Mouse (Mus musculus) midbrain, embryonic 11.5 days (tissue): ENCODE results near the gene Kdm8. TPM values are rescaled to one million over a fixed set of nuclear protein-coding genes. Genes with fewer than 3 reads are reported as not detected.

Source experiments
- ATAC-seq: fragments of 200-750 bp; cut with Nextera tagmentation; 2 replicates; pipeline ENCODE4 v1.8.0; 2017; ENCODE audit warnings: moderate TSS enrichment, moderate library complexity; ENCODE audit not compliant: low FRiP score
- DNase-seq: peaks from one replicate; pipeline ENCODE4 v3.0.0; 2015; ENCODE audit warnings: low spot score; ENCODE audit errors: missing footprints
- H3K27ac ChIP-seq: fragments of 300-500 bp; sonication (generic); 2 replicates; pipeline ENCODE4 v1.5.1; 2014; ENCODE audit warnings: low read depth, low read length
- H3K27me3 ChIP-seq: fragments of 300-500 bp; sonication (generic); 2 replicates; pipeline ENCODE4 v1.6.1; 2014; ENCODE audit warnings: mild to moderate bottlenecking, low read length, moderate library complexity, mixed read lengths; ENCODE audit not compliant: control insufficient read depth, insufficient read depth
- H3K36me3 ChIP-seq: fragments of 300-500 bp; sonication (generic); 2 replicates; pipeline ENCODE4 v1.6.1; 2014; ENCODE audit warnings: mild to moderate bottlenecking, low read length, moderate library complexity, mixed read lengths; ENCODE audit not compliant: control insufficient read depth, insufficient read depth
- H3K4me1 ChIP-seq: fragments of 300-500 bp; sonication (generic); 2 replicates; pipeline ENCODE4 v1.6.1; 2014; ENCODE audit warnings: low read length; ENCODE audit not compliant: control insufficient read depth, insufficient read depth
- H3K4me2 ChIP-seq: fragments of 300-500 bp; sonication (generic); 2 replicates; pipeline ENCODE4 v1.6.1; 2014; ENCODE audit warnings: mild to moderate bottlenecking, moderate library complexity
- H3K4me3 ChIP-seq: fragments of 300-500 bp; sonication (generic); 2 replicates; pipeline ENCODE4 v1.5.1; 2014; ENCODE audit warnings: low read depth, low read length
- H3K9ac ChIP-seq: fragments of 300-500 bp; sonication (generic); 2 replicates; pipeline ENCODE4 v1.6.1; 2014; ENCODE audit warnings: low read length
- H3K9me3 ChIP-seq: fragments of 300-500 bp; sonication (generic); 2 replicates; pipeline ENCODE4 v1.6.1; 2016; ENCODE audit warnings: low read length; ENCODE audit not compliant: control insufficient read depth
- WGBS: fragments of 180-500 bp; shearing (Covaris S2); extraction: QIAGEN DNeasy Blood & Tissue Kit; methylation state at CpG from one replicate; pipeline ENCODE4 v1.1.7; 2014; 5-methylcytosine and 5-hydroxymethylcytosine counted together
- polyA plus RNA-seq: library from polyadenylated mRNA; unstranded; fragments of >200 nt; fragmentation: Nextera tagmentation; extraction: Ambion mirVana; gene quantifications from 2 replicates; pipeline ENCODE4 v1.2.1, GENCODE M21; 2014

Gene Kdm8
- 9.5 TPM in 2 replicates for polyA plus RNA-seq

DNA sequence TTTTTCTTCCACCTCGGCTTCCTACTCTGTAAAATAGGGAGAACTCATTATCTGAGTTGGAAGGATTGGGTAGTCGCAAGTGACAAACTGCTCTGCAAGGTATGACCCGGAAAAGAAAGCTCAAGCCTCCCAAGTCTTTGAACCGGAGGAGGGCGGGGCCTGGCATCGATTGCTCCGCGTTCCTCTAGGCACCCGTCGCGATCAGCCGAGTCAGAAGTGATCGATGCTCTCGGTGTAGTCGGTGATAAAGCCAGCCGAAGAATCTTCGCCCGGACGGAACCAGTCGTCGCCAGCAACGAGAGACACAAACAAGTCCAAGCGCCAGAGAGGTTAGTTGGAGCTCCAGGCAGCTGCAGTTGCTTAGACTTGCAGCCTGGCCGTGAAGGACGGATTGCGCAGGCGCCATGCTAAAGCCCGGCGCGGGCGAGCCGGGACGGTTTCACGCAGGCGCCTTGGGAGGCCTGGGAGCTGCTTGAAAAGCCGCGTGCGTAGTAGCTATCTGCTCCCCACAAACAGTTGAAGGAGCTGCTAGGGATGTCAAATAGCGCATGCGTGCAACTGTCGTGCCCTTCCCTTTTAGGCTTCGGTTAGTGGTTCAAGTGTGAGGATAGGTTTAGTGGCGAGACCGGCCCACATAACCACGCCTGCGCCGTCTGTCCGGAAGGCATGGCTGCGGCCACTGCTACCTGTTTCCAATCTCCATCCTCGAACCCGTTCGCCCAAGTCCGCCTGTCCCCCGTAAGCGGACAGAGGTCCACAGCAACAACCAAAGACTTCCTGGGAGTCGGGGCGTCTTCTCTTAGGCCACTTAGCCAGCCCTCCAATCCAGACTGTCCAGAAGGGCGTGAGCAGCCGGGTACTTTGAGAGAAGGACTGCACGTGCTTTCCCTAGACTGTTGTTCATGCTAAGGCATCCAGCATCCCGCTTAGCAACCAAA is at the start of gene Kdm8:
Kdm8 (plus strand) TSS at position 213 of the 938 bp plus-strand sequence.
- peak within 1 kb of the TSS; percentile 86 for H3K4me2 ChIP-seq
- peak within 1 kb of the TSS; percentile 54 for H3K4me3 ChIP-seq
- peak within 1 kb of the TSS; percentile 76 for H3K9ac ChIP-seq
- H3K4me1 ChIP-seq: peaks cover 9% of the 10 kb centered on the region
- H3K27ac ChIP-seq: peak within 1 kb of the TSS; percentile 79
- H3K9me3 ChIP-seq: no peaks in the 10 kb centered on the region
- WGBS: 1% methylated on average over 61 of the region's 61 CpGs
- ATAC-seq: peak; percentile 97
- no peaks in the 10 kb centered on the region for H3K27me3 ChIP-seq
- no peaks in the 10 kb centered on the region for H3K36me3 ChIP-seq
- DNase-seq: peak; percentile 99

DNA sequence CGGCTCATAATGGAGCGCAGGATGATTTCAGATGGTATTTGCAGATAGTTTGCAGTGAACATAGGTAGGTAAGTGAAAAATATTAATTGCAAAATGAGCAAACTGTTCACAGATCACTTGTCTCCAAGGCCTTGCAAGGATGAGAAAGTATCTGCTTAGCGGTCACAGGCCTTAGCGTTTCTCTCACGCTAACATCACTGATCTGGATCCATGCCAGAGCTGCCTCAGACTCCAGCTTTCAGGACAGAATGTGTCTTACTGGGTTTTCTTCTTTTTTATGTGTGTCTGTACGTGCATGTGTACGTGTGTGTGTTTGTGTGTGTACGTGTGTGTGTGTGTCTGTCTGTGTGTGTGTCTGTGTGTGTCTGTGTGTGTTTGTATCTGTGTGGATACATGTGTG is 46.4 kb upstream of the Kdm8 start:
- DNase-seq (no peak), ATAC-seq (no peak)
- no peaks in the 10 kb centered on the region for H3K4me1 ChIP-seq
- no peaks in the 10 kb centered on the region for H3K27me3 ChIP-seq
- no peaks in the 10 kb centered on the region for H3K36me3 ChIP-seq
- H3K4me2 ChIP-seq: no peak overlapping the region
- H3K9me3 ChIP-seq: no peaks in the 10 kb centered on the region
- no peak overlapping the region for H3K27ac ChIP-seq
- H3K9ac ChIP-seq: no peak overlapping the region
- H3K4me3 ChIP-seq: no peak overlapping the region
- 90% methylated on average over 8 of the region's 8 CpGs for WGBS

DNA sequence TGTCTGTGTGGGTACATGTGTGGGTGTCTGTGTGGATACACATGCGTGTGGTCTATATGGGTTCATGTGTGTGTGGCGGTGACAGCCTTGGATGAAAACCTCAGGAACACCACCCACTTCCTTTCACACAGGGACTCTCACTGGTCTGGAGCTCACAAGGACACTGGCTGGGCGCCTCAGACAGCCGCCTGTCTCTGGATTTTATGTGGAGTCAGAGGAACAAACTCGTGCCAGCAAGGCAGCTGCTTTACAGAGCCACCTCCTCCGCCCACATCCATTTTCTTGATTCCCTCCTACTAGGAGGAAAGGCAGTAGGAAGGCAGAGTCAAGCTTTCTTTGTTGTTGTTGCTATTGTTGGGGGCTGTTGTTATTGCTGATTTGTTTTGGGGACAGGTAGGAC is 45.8 kb upstream of the Kdm8 start:
- no peaks in the 10 kb centered on the region for H3K36me3 ChIP-seq
- H3K27me3 ChIP-seq: no peaks in the 10 kb centered on the region
- ATAC-seq (no peak), DNase-seq (no peak)
- no peak overlapping the region for H3K4me2 ChIP-seq
- H3K9ac ChIP-seq: no peak overlapping the region
- WGBS: 73% methylated on average over 6 of the region's 6 CpGs
- H3K9me3 ChIP-seq: no peaks in the 10 kb centered on the region
- no peak overlapping the region for H3K27ac ChIP-seq
- H3K4me3 ChIP-seq: no peak overlapping the region
- H3K4me1 ChIP-seq: no peaks in the 10 kb centered on the region

DNA sequence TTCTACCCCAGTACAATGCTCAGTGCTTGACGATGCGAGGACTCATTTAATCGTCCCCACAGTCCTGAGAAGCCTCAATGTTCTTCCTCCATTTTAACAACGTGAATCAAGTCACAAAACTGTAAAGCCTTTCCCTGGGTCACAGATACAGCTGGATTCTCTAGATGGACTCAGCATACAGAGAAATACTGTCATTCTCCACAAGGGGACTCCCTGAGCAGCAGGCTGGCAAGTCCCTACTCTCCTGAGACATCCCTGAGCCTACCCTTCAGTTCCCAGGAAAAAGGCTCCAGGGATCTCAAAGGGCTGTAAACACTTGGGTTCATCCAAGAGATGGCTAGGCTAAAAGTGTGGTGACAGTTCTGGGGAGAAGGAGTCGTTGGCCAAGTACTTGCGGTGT is 37.3 kb upstream of the Kdm8 start:
- Histone ChIP-seq H3K9me3 (no peaks in the 10 kb centered on the region), H3K27me3 (no peaks in the 10 kb centered on the region), H3K9ac (no peak overlapping the region), H3K36me3 (no peaks in the 10 kb centered on the region), H3K4me2 (no peak overlapping the region), H3K27ac (no peak overlapping the region), H3K4me3 (no peak overlapping the region), H3K4me1 (no peaks in the 10 kb centered on the region)
- DNase-seq (no peak), ATAC-seq (no peak)
- 84% methylated on average over 6 of the region's 6 CpGs for WGBS

DNA sequence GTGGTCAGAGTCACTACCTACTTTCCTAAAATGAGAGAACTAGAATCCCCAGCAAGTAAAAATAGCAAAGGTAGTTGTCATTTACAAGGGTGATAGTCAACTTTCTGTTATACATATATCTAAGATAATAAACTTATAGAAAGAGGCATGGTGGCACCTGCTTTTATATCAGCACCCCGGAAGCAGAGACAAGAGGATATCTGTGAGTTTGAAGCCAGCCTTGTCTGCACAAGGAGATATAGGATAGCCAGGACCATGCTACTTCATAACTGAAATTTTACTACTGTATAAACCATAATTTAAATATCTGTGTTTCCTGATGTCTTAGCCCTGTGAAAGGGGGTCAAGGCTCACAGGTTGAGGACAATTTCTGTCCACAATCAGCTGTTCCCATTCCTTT is 29.4 kb upstream of the Kdm8 start:
- no peak for ATAC-seq

GRCm38 (mm10) chr7:125415776-125416175 is 28.7 kb upstream of the Kdm8 start:
- no peak for ATAC-seq
- no peaks in the 10 kb centered on the region for H3K27me3 ChIP-seq
- 87% methylated on average over 4 of the region's 4 CpGs for WGBS

More for the DNA sequence above, 29.4 kb upstream of the Kdm8 start:
- Histone ChIP-seq H3K9ac (no peak overlapping the region), H3K4me3 (no peak overlapping the region), H3K36me3 (no peaks in the 10 kb centered on the region), H3K27ac (no peak overlapping the region), H3K4me1 (no peaks in the 10 kb centered on the region), H3K9me3 (no peaks in the 10 kb centered on the region), H3K27me3 (no peaks in the 10 kb centered on the region), H3K4me2 (no peak overlapping the region)
- WGBS: 93% methylated on average over 1 of the region's 1 CpGs
- DNase-seq: no peak

DNA sequence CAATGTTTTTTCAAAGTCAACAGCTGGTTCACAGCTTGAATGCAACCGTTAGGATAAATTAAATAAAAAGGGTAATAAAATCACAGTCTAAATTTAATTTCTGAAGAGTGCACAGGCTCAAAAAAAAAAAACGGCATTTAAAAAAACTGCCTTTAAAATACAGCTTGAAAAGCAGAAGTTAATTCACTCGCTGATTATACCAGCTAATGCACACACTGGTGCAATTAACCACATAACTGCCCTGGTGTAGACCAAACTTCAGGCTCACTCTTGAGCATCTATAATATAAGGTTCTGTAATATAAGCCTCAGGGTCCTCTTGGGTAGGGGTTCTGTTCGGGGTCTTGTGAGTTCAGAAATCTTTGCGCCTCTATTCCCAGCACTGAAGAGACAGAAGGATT is 27.7 kb upstream of the Kdm8 start:
- no peaks in the 10 kb centered on the region for H3K9me3 ChIP-seq
- 86% methylated on average over 5 of the region's 5 CpGs for WGBS
- ATAC-seq (no peak), DNase-seq (no peak)
- no peaks in the 10 kb centered on the region for H3K27me3 ChIP-seq
- H3K4me2 ChIP-seq: no peak overlapping the region
- no peaks in the 10 kb centered on the region for H3K4me1 ChIP-seq
- no peak overlapping the region for H3K9ac ChIP-seq
- no peaks in the 10 kb centered on the region for H3K36me3 ChIP-seq
- no peak overlapping the region for H3K4me3 ChIP-seq
- H3K27ac ChIP-seq: no peak overlapping the region

More at GRCm38 (mm10) chr7:125415776-125416175, 28.7 kb upstream of the Kdm8 start:
- DNase-seq: no peak
- Histone ChIP-seq H3K4me1 (no peaks in the 10 kb centered on the region), H3K4me3 (no peak overlapping the region), H3K36me3 (no peaks in the 10 kb centered on the region), H3K9me3 (no peaks in the 10 kb centered on the region), H3K27ac (no peak overlapping the region), H3K4me2 (no peak overlapping the region), H3K9ac (no peak overlapping the region)

- 25% methylated on average over 3 of the region's 3 CpGs for WGBS
- H3K4me1 ChIP-seq: no peaks in the 10 kb centered on the region
- no peak for ATAC-seq
- no peak overlapping the region for H3K9ac ChIP-seq
- H3K27ac ChIP-seq: no peak overlapping the region
- H3K4me2 ChIP-seq: no peak overlapping the region
- H3K9me3 ChIP-seq: no peaks in the 10 kb centered on the region
- H3K4me3 ChIP-seq: no peak overlapping the region
- H3K36me3 ChIP-seq: no peaks in the 10 kb centered on the region
- DNase-seq: no peak
- H3K27me3 ChIP-seq: no peaks in the 10 kb centered on the region
These were observed 26.1 kb upstream of the Kdm8 start for GRCm38 (mm10) chr7:125418413-125418812.

GRCm38 (mm10) chr7:125420190-125420589 is 24.3 kb upstream of the Kdm8 start:
- Histone ChIP-seq H3K27me3 (no peaks in the 10 kb centered on the region), H3K9me3 (no peaks in the 10 kb centered on the region), H3K27ac (no peak overlapping the region), H3K4me3 (no peak overlapping the region), H3K36me3 (no peaks in the 10 kb centered on the region), H3K4me2 (no peak overlapping the region), H3K9ac (no peak overlapping the region), H3K4me1 (no peaks in the 10 kb centered on the region)
- ATAC-seq: 0 out of 2 replicates have a peak, but pooled peaks have one; percentile 42
- 61% methylated on average over 2 of the region's 2 CpGs for WGBS
- DNase-seq: no peak
